ENCODE assay signal across 12 mouse cellular contexts in genomic region chr4:149399331-149399910, GRCm38 (mm10). TPM values are rescaled to one million over a fixed set of nuclear protein-coding genes. Genes with fewer than 3 reads are reported as not detected.
DNase-seq lines count a peak whose midpoint lies in the region; ATAC-seq and TF ChIP-seq lines count a peak whose summit lies in the region.
"Had no signal": no experiment of that assay in that cellular context is flagged by ENCODE, and none has a peak within 500 bp of the region (broad histone marks: within the 10 kb centered on the region; RNA-seq: fewer than 3 reads in every experiment).

No protein-coding gene starts in this region.

- no peak for TF ChIP-seq CTCF in stomach, postnatal 0 days (IDR thresholded peaks at IDR 0.05; ENCODE audit: low read depth)

- ATAC-seq in intestine, embryonic 15.5 days = peak; percentile 80
- no peak for ATAC-seq in stomach, postnatal 0 days (ENCODE audit: low FRiP score, low TSS enrichment)
- no peak for ATAC-seq in hindbrain, embryonic 11.5 days (ENCODE audit: low FRiP score)
- ATAC-seq: activated CD4-positive, CD25-positive, alpha-beta regulatory T cell, adult 4 months had no signal

- H3K36me3 ChIP-seq in intestine, embryonic 15.5 days = peaks cover 6% of the 10 kb centered on the region; the same call in 1 of the 2 replicates
- H3K36me3 ChIP-seq in stomach, postnatal 0 days (ENCODE audit: control insufficient read depth, insufficient read depth, low read length) = no peaks in the 10 kb centered on the region; the same call in 1 of the 2 replicates
- H3K36me3 ChIP-seq in hindbrain, embryonic 11.5 days (ENCODE audit: control insufficient read depth, insufficient read depth, low read length) = 0 out of 2 replicates have a peak, but pooled peaks cover 3% of the 10 kb centered on the region

- peaks cover 59% of the 10 kb centered on the region for H3K4me1 ChIP-seq in intestine, embryonic 15.5 days (replicated peaks)
- H3K4me1 ChIP-seq in stomach, postnatal 0 days (replicated peaks; ENCODE audit: control insufficient read depth, insufficient read depth) = peaks cover 11% of the 10 kb centered on the region
- peaks cover 4% of the 10 kb centered on the region for H3K4me1 ChIP-seq in hindbrain, embryonic 11.5 days (replicated peaks; ENCODE audit: control insufficient read depth, insufficient read depth, low read length)

- no peak overlapping the region for H3K4me3 ChIP-seq in intestine, embryonic 15.5 days (replicated peaks)
- no peak overlapping the region for H3K4me3 ChIP-seq in stomach, postnatal 0 days (ENCODE audit: low read depth, low read length)
- H3K4me3 ChIP-seq in hindbrain, embryonic 11.5 days (ENCODE audit: low read depth, low read length) = no peak overlapping the region

- no peak overlapping the region; the same call in 1 of the 2 replicates for H3K4me2 ChIP-seq in intestine, embryonic 15.5 days (replicated peaks)
- no peak overlapping the region for H3K4me2 ChIP-seq in stomach, postnatal 0 days (replicated peaks; ENCODE audit: low read depth)
- H3K4me2 ChIP-seq in hindbrain, embryonic 11.5 days (replicated peaks; ENCODE audit: low read depth, low read length) = no peak overlapping the region

- H3K9me3 ChIP-seq in intestine, embryonic 15.5 days = no peaks in the 10 kb centered on the region
- H3K9me3 ChIP-seq in stomach, postnatal 0 days (ENCODE audit: control insufficient read depth, low read length) = no peaks in the 10 kb centered on the region
- no peaks in the 10 kb centered on the region for H3K9me3 ChIP-seq in hindbrain, embryonic 11.5 days (ENCODE audit: control insufficient read depth, low read length)

- no peaks in the 10 kb centered on the region for H3K27me3 ChIP-seq in intestine, embryonic 15.5 days (replicated peaks)
- H3K27me3 ChIP-seq in stomach, postnatal 0 days (ENCODE audit: control insufficient read depth, insufficient read depth, low read length) = no peaks in the 10 kb centered on the region
- H3K27me3 ChIP-seq in hindbrain, embryonic 11.5 days (ENCODE audit: control insufficient read depth, insufficient read depth, low read length) = no peaks in the 10 kb centered on the region

- peak overlapping the region; percentile 71 for H3K27ac ChIP-seq in intestine, embryonic 15.5 days
- 0 out of 2 replicates have a peak overlapping the region, but pooled peaks have one; percentile 13 for H3K27ac ChIP-seq in stomach, postnatal 0 days (replicated peaks)
- no peak overlapping the region for H3K27ac ChIP-seq in hindbrain, embryonic 11.5 days (ENCODE audit: low read depth, low read length)

- DNase-seq in adrenal gland, postnatal 14 days = peak; percentile 20
- DNase-seq in adrenal gland, adult 8-10 months = no peak
- peak; percentile 71 for DNase-seq in ovary, adult 18-20 months (ENCODE audit: low spot score)
- no peak for DNase-seq in ovary, postnatal 10 days (ENCODE audit: low spot score)
- DNase-seq in stomach, postnatal 0 days (ENCODE audit: low spot score) = no peak
- DNase-seq in cerebellum, adult 11 months = no peak
- DNase-seq in hindbrain, embryonic 11.5 days (ENCODE audit: low spot score) = no peak
- DNase-seq: cerebellum, postnatal 14 days had no signal

- no peak for TF ChIP-seq EP300 in stomach, postnatal 0 days (optimal IDR thresholded peaks at IDR 0.05)

- H3K9ac ChIP-seq in intestine, embryonic 15.5 days = 0 out of 2 replicates have a peak overlapping the region, but pooled peaks have one; percentile 16
- no peak overlapping the region for H3K9ac ChIP-seq in stomach, postnatal 0 days (ENCODE audit: low read length)
- no peak overlapping the region for H3K9ac ChIP-seq in hindbrain, embryonic 11.5 days (ENCODE audit: low read depth, low read length)

- WGBS in intestine, embryonic 15.5 days = 46% methylated on average over 4 of the region's 4 CpGs
- 53% methylated on average over 4 of the region's 4 CpGs for WGBS in stomach, postnatal 0 days
- 77% methylated on average over 4 of the region's 4 CpGs for WGBS in hindbrain, embryonic 11.5 days

RNA-seq across cellular contexts. Expression of gene Ube4b, which starts 27.1 kb away (rescaled TPM):
- 63.8 and 78.6 TPM in 2 replicates for total RNA-seq in adrenal gland, postnatal 14 days (2021)
- total RNA-seq in adrenal gland, adult 8-10 months (2022) = 100 to 1,000 TPM in 1 of 4 experiments, 10 to 100 TPM in 3; 77.8 to 102 (median 91.0) TPM
- polyA plus RNA-seq in intestine, embryonic 15.5 days (2015; fragmentation: Nextera tagmentation; extraction: Ambion mirVana) = 34.3 and 39.0 TPM in 2 replicates
- polyA plus RNA-seq in stomach, postnatal 0 days (2015; fragmentation: Nextera tagmentation; extraction: Ambion mirVana) = 14.4 and 15.8 TPM in 2 replicates
- polyA plus RNA-seq in hindbrain, embryonic 11.5 days (2014; fragmentation: Nextera tagmentation; extraction: Ambion mirVana) = 53.3 and 58.9 TPM in 2 replicates

RNA-seq across cellular contexts. Expression of gene Rbp7, which starts 55.4 kb away (rescaled TPM):
- total RNA-seq in adrenal gland, postnatal 14 days (2021) = 103 and 104 TPM in 2 replicates
- 10 to 100 TPM in 1 of 4 experiments, 1 to 10 TPM in 3; 3.0 to 12.9 (median 7.2) TPM for total RNA-seq in adrenal gland, adult 8-10 months (2022)
- 1.6 and 1.8 TPM in 2 replicates for polyA plus RNA-seq in intestine, embryonic 15.5 days (2015; fragmentation: Nextera tagmentation; extraction: Ambion mirVana)
- polyA plus RNA-seq in stomach, postnatal 0 days (2015; fragmentation: Nextera tagmentation; extraction: Ambion mirVana) = 6.3 and 7.7 TPM in 2 replicates
- not detected in 2 replicates for polyA plus RNA-seq in hindbrain, embryonic 11.5 days (2014; fragmentation: Nextera tagmentation; extraction: Ambion mirVana)
- total RNA-seq: hematopoietic stem cell, adult 5-6 weeks; layer of hippocampus, postnatal 25 days had no signal
- polyA plus RNA-seq: activated CD4-positive, CD25-positive, alpha-beta regulatory T cell, adult 4 months had no signal

Comparison
In these comparisons a context has a peak if more than half of its experiments do, and no peak if none do; other contexts are left out.
1. DNase-seq: peak in adrenal gland, postnatal 14 days (single experiment) and ovary, adult 18-20 months (single experiment); none in adrenal gland, adult 8-10 months (single experiment), ovary, postnatal 10 days (single experiment), stomach, postnatal 0 days (single experiment), cerebellum, adult 11 months (single experiment) and hindbrain, embryonic 11.5 days (single experiment).